Mouse (Mus musculus) spleen, postnatal 10 days (tissue): ENCODE measurements at regions not wholly inside any gene's neighbourhood (a gene's known extent, or its start where the extent isn't known, plus 50 kb on each side); places are given as distances from the start of the nearest gene placed in this dataset.

ENCODE experiments used
- DNase-seq, 2 experiments: peaks; one replicate each; pipeline ENCODE4 v3.0.0; 2021 to 2022; ENCODE audit warnings: low spot score in 2 of 2

DNA sequence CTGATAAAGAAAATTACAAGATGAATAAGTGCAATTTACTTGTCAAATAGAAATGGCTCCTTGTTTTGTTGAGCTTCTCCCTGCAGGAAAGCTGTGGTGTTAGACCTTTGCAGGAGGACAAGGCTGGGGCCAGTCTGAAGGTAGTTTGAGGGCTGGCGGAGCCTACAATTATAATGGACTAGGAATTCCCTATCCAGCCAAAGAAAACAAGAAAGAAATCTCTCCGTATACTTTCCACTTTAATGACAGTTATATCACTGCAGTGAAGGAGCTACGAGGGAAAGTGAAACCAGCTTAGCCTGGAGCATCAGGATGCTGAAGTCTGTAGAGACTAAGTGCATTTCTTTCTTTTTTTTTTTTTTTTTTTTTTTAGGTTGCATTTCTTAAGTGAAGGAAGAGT, 104.8 kb upstream of the Sstr4 start:
- DNase-seq = no peak

DNA sequence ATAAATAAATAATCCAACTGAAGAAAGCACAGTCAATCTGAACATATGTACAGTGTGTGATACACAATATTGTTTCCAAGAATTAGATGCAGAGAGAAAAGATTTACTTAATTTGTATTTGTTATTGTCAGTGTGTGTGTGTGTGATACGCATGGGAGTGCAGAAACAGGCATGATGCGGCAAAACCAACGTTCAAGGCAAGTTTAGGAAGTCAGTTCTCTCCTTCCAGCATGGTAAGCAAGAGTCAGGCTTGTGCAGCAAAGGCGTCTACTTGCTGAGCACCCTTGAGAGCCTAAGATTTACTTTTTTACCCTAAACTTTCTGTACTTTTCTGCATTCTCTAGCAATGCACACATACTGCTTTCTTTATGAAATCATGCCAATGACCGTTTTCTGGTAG, 102.7 kb upstream of the Sstr4 start:
- no peak for DNase-seq

DNA sequence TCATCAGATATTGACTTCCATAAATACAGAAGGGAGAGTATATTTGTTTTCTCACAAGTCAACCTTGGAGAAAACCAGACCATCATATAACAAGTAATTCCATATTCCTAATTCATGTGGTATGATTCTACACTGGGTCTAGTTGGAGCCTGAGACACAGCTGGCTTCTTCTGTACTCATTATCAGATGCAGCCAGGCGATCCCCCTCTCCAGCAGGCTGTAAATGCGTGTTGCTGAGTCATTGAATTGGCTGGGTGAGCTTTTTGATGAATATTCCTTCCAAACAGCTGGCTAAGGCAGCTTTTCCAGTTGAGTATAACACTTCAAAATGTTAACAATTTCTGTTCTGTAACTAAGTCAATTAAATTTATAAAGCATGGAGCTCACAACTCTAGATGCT, 102.2 kb upstream of the Sstr4 start:
- DNase-seq = no peak

DNA sequence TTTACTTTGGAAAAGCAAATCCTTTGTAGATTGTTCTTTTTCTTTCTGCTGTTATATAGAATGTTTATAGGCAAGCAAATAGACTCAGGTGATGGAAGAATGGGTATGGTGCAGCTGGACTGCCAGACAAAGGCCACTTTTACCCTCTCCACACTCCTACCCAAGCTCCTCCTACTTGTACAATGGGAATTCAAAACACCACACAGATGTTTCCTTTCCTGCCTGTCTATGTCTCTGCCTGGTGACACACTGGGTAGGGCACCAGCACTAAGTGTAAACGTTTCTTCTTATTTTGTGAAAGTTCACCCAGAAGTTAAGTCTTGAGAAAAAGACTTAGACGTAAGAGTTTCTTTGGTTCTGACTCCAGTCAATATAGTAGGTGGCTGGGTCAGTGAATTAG, 94.3 kb upstream of the Sstr4 start:
- DNase-seq = no peak

DNA sequence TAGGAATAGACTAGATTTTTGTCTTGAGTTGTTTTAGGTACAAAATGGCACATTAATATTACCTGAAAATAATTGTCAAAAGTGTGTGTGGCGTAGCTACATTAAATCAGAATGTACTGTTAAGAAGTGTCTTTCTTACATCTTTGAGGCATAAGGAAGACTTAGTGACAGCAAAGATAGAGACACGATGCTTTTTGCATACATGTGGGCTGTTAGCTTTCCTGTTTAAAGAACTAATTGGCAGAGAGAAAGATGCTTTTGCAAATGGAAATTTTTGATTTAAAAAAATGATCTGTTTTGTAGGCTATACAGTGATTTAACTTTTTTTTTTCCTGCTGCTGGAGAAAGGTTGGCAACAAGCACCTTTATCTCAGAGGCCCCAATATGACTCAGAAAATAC, 82.9 kb upstream of the Sstr4 start:
- no peak for DNase-seq

- DNase-seq = no peak
Observed at GRCm38 (mm10) chr2:148320896-148321295, 74.2 kb upstream of the Sstr4 start.

- no peak for DNase-seq
Observed at GRCm38 (mm10) chr2:148325362-148325761, 69.8 kb upstream of the Sstr4 start.

GRCm38 (mm10) chr2:148325854-148326387, 69.2 kb upstream of the Sstr4 start:
- DNase-seq = no peak

GRCm38 (mm10) chr2:148326414-148326813, 68.7 kb upstream of the Sstr4 start:
- no peak for DNase-seq

GRCm38 (mm10) chr2:148327552-148327951, 67.6 kb upstream of the Sstr4 start:
- DNase-seq = no peak

- DNase-seq = no peak
Observed at GRCm38 (mm10) chr2:148330368-148330767, 64.8 kb upstream of the Sstr4 start.

DNA sequence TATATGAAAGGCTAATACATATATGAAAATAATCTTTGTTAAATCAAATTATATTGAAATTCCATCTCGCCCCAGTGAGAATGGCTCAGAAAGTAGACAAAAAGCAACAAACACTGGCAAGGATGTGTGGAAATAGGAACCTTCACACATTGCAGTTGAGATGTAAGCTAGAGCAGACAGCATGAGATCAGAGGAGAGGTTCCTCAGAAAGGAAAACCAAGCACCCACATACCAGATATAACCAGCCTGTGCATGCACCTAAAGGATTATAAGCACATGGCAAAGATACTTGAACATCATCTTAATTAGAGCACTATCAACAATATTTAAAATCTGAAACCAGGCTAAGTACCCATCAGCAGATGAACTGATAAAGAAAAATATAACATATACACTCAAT, 60.6 kb upstream of the Sstr4 start:
- DNase-seq = no peak

- no peak for DNase-seq
Observed at GRCm38 (mm10) chr2:148336626-148337025, 58.5 kb upstream of the Sstr4 start.

- no peak for DNase-seq
Observed at GRCm38 (mm10) chr2:148338308-148338768, 56.8 kb upstream of the Sstr4 start.

GRCm38 (mm10) chr2:148338894-148339293, 56.2 kb upstream of the Sstr4 start:
- DNase-seq = no peak

DNA sequence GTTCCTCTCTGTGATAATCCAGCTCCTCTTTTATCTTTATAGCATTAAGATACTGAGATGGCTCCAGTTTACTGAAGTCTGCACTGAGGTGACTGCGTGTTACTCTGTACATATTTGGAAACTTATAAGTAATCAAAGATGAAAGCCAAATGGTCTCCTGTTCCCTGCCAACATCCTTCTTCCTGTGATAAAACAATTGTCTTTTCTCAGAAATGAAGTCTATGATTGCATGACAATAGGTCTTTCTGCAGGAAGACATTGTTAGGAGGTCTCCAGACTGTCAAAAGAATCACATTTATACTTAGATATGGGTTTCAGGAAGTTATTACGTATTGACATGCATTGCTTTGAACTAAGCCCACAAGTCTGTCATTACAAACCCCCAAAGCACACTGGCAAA, 51.0 kb upstream of the Sstr4 start:
- DNase-seq = no peak
